Mouse (Mus musculus) limb, embryonic 14.5 days (tissue): ENCODE results near the gene BC030499. TPM values are rescaled to one million over a fixed set of nuclear protein-coding genes. Genes with fewer than 3 reads are reported as not detected.
A peak's percentile ranks its signal among the peaks of the same experiment; 100 is the strongest.

ENCODE experiments used
- ATAC-seq: fragments of 200-750 bp; cut with Nextera tagmentation; 2 replicates; pipeline ENCODE4 v1.8.0; 2017; ENCODE audit warnings: low read depth, moderate number of reproducible peaks, moderate TSS enrichment; ENCODE audit not compliant: low FRiP score
- DNase-seq: peaks from one replicate; pipeline ENCODE4 v3.0.0-alpha.2; 2015; ENCODE audit warnings: low spot score
- H3K27ac ChIP-seq: fragments of 300-500 bp; sonication (generic); replicated peaks from 2 replicates; pipeline ENCODE4 v1.5.1; 2014; ENCODE audit warnings: low read depth, mild to moderate bottlenecking, low read length, moderate library complexity, mixed read lengths
- H3K27me3 ChIP-seq: fragments of 300-500 bp; sonication (generic); 2 replicates; pipeline ENCODE4 v1.6.1; 2014; ENCODE audit warnings: low read length, mixed read lengths; ENCODE audit not compliant: control insufficient read depth, insufficient read depth
- H3K36me3 ChIP-seq: fragments of 300-500 bp; sonication (generic); 2 replicates; pipeline ENCODE4 v1.6.1; 2014; ENCODE audit warnings: mild to moderate bottlenecking, low read length, moderate library complexity, mixed read lengths; ENCODE audit not compliant: control insufficient read depth, insufficient read depth
- H3K4me1 ChIP-seq: fragments of 300-500 bp; sonication (generic); 2 replicates; pipeline ENCODE4 v1.6.1; 2014; ENCODE audit warnings: antibody characterized with exemption, low read length, mixed read lengths; ENCODE audit not compliant: control insufficient read depth, insufficient read depth
- H3K4me2 ChIP-seq: fragments of 300-500 bp; sonication (generic); replicated peaks from 2 replicates; pipeline ENCODE4 v1.6.1; 2014; ENCODE audit warnings: low read depth, mild to moderate bottlenecking, low read length, moderate library complexity; ENCODE audit not compliant: severe bottlenecking
- H3K4me3 ChIP-seq: fragments of 300-500 bp; sonication (generic); replicated peaks from 2 replicates; pipeline ENCODE4 v1.5.1; 2014; ENCODE audit warnings: low read length
- H3K9ac ChIP-seq: fragments of 300-500 bp; sonication (generic); 2 replicates; pipeline ENCODE4 v1.6.1; 2014; ENCODE audit warnings: mild to moderate bottlenecking, low read depth, low read length, moderate library complexity; ENCODE audit not compliant: severe bottlenecking
- H3K9me3 ChIP-seq: fragments of 300-500 bp; sonication (generic); 2 replicates; pipeline ENCODE4 v1.6.1; 2016; ENCODE audit warnings: low read length; ENCODE audit not compliant: control insufficient read depth
- POLR2A ChIP-seq: fragments of 200-500 bp; IDR thresholded peaks from 2 replicates; pipeline ENCODE4 v1.8.0; 2012; ENCODE audit warnings: inconsistent platforms, mild to moderate bottlenecking, moderate library complexity, borderline replicate concordance; ENCODE audit not compliant: insufficient read depth, insufficient read length; ENCODE audit errors: extremely low read depth
- WGBS: fragments of 180-500 bp; shearing (Covaris S2); extraction: QIAGEN DNeasy Blood & Tissue Kit; methylation state at CpG from one replicate; pipeline ENCODE4 v1.1.7; 2014; 5-methylcytosine and 5-hydroxymethylcytosine counted together
- polyA plus RNA-seq, 2 experiments: library from polyadenylated mRNA; depleted of rRNA in 1 of 2; stranded (reverse) in 1 of 2; unstranded in 1 of 2; fragments of >200 nt; fragmentation: Nextera tagmentation in 1 of 2; extraction: Ambion mirVana in 1 of 2; gene quantifications; 2 replicates each; pipeline versions ENCODE4 v1.2.1 to v1.2.3; 2012 to 2014

BC030499 gene
- polyA plus RNA-seq (2012; rRNA removed) (0.40 and 0.58 TPM in 2 replicates), polyA plus RNA-seq (2014; fragmentation: Nextera tagmentation; extraction: Ambion mirVana) (0.21 and 0.23 TPM in 2 replicates)

DNA sequence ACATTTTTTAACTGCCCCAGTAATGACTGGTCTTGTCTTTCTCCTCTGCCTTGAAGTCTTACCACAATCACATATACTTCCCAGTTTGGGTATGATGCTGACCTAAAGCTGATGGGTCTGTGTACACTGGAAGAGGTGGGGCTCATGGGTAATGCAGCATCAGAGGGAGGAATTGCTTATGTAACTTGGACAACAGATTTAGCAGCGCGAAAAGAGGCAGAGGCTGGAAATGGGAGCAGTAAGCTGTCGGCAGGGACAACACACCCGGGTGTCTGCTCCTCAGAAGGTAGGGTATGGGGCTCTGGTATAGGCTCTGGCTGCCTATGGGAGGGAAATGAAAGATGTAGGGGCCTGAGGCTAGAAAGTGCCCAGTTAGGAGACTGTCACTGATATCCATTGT, at the start of gene BC030499:
Gene BC030499, plus strand, starts transcription at position 188 of the 400 bp plus-strand sequence.
- 92% methylated on average over 4 of the region's 4 CpGs for WGBS
- no peaks in the 10 kb centered on the region for H3K4me1 ChIP-seq
- no peaks in the 10 kb centered on the region for H3K27me3 ChIP-seq
- no peaks in the 10 kb centered on the region for H3K9me3 ChIP-seq
- H3K36me3 ChIP-seq, result peaks cover 62% of the 10 kb centered on the region
- H3K4me2 ChIP-seq, result no peak within 1 kb of the TSS
- no peak within 1 kb of the TSS for H3K27ac ChIP-seq
- ATAC-seq, result no peak
- no peak within 1 kb of the TSS for H3K4me3 ChIP-seq
- no peak for DNase-seq
- TF ChIP-seq POLR2A, result no peak
- H3K9ac ChIP-seq, result no peak within 1 kb of the TSS

DNA sequence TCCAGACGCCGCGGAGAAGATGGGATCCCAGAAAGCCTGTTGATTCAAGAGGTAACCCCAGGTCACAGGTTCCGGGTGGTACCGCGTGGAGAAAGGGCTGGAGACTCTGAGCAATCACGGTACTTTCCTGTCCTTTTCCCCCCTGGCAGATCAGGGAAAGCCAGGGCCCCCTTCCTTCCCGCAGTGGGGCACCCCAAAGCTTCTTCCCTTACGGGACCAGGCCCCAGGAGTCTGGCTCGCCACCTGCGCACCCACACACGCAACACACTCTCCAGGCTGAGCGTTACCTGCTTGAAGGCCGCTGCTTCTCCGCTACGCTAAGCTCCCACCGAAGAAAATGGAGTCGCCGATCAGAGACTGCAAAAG, 45.4 kb upstream of the BC030499 start:
- peak overlapping the region; percentile 73 for H3K4me2 ChIP-seq
- no peaks in the 10 kb centered on the region for H3K9me3 ChIP-seq
- H3K27ac ChIP-seq, result peak overlapping the region; percentile 79
- DNase-seq, result no peak
- peaks cover 10% of the 10 kb centered on the region for H3K36me3 ChIP-seq
- H3K4me3 ChIP-seq, result peak overlapping the region; percentile 79
- TF ChIP-seq POLR2A, result no peak
- H3K4me1 ChIP-seq, result peaks cover 20% of the 10 kb centered on the region
- under 1% methylated on average over 19 of the region's 19 CpGs for WGBS
- ATAC-seq, result no peak
- peak overlapping the region; percentile 85 for H3K9ac ChIP-seq
- no peaks in the 10 kb centered on the region for H3K27me3 ChIP-seq

DNA sequence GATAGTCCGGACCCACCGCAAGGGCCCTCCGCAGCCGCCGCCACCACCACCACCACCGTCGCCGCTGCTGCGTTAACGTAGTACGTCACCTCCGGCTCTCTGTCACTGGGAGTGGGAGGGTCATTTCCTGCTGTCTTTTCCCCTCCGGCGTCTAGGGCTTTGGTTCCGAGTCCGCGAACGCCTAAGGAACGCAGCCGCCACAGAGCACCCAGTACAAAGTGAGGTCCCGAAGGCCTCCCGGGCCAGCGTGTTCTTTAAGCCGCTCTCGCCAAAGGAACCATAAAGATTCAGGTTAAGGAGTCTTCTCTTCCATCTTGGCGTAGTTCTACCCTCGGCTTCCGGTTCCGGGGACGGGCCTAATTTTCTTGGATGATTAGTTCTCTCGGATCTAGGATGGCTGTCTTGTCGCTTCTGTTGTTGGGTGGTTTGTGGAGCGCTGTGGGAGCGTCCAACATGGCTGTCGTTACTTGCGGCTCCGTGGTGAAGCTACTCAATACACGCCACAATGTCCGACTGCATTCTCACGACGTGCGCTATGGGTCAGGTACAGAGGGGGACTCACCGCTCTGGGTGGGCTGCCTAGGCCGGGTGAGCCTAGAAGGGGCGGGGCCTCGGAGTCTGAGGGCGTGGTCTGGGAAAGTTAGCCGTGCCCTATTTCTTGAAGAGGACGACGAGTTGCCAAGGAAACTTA, 44.9 kb upstream of the BC030499 start, which contains the start of the genes Sdf2 and Supt6:
Gene Sdf2, plus strand, starts transcription at position 120 of the 691 bp plus-strand sequence.
Gene Supt6, minus strand, starts transcription at position 361 of the 691 bp plus-strand sequence.
- DNase-seq (peak; percentile 88), ATAC-seq (peak; percentile 91)
- peak within 1 kb of the TSS; percentile 79 for H3K27ac ChIP-seq

DNA sequence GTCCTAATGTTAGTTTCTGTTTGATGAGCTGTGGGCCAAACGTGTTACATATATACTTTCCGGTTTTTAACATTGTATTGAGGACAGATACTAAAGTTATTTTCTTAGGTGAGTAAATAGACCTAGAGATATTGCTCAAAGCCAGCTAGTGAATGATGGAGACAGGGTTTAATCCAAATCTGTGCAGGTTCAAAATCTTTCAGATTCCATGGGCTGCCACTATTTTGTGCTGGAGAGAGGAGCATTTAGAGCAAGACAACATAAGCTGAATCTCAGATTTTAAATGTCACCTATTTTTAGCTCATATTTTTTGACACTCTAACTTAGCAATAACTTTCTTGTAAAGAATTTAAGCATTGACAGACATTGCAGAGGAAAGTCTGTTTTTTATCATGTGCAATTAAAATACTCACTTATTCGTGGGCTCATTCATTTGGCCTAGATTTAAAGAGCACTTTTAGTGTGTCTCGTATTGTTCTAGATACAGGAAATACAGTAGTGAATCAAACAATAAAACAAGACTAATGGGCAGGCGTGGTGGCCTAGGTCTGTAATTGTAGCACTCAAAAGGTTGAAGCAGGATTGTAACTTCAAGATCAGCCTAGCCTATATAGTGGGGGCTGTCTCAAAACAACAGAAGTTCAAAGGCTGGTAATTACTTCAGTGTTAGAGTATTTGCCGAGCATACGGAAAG, 44.2 kb upstream of the BC030499 start:
- ATAC-seq, result no peak
- TF ChIP-seq POLR2A, result no peak
- H3K9me3 ChIP-seq, result no peaks in the 10 kb centered on the region

More for the DNA sequence above, 44.9 kb upstream of the BC030499 start, which contains the start of the genes Sdf2 and Supt6:
- H3K9ac ChIP-seq, result peak within 1 kb of the TSS; percentile 85
- peak within 1 kb of the TSS; percentile 73 for H3K4me2 ChIP-seq
- TF ChIP-seq POLR2A, result peak; percentile 64; the same call in 1 of the 2 replicates
- H3K4me3 ChIP-seq, result peak within 1 kb of the TSS; percentile 79
- H3K27me3 ChIP-seq, result no peaks in the 10 kb centered on the region
- H3K36me3 ChIP-seq, result peaks cover 9% of the 10 kb centered on the region
- H3K4me1 ChIP-seq, result peaks cover 20% of the 10 kb centered on the region
- under 1% methylated on average over 50 of the region's 50 CpGs for WGBS
- H3K9me3 ChIP-seq, result no peaks in the 10 kb centered on the region

DNA sequence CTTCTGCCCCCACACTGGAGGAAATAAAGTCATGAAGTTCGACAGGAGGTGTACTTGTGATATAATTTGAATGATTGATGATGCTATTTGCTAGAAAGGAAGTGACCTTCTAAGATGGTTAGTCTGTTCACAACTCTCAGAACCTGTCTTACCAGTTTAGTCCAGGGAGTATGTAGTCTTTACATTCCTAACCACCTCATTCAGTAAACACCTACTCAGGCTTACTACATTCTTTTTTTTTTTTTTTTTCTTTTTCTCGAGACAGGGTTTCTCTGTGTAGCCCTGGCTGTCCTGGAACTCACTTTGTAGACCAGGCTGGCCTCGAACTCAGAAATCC, 43.7 kb upstream of the BC030499 start:
- no peak for ATAC-seq
- H3K9me3 ChIP-seq, result no peaks in the 10 kb centered on the region
- H3K4me3 ChIP-seq, result peak overlapping the region; percentile 79
- TF ChIP-seq POLR2A, result no peak
- no peak for DNase-seq
- no peak overlapping the region for H3K9ac ChIP-seq
- peaks cover 18% of the 10 kb centered on the region for H3K36me3 ChIP-seq
- H3K4me2 ChIP-seq, result peak overlapping the region; percentile 40
- 47% methylated on average over 3 of the region's 3 CpGs for WGBS
- no peak overlapping the region for H3K27ac ChIP-seq
- H3K27me3 ChIP-seq, result no peaks in the 10 kb centered on the region
- peaks cover 20% of the 10 kb centered on the region for H3K4me1 ChIP-seq

More for the DNA sequence above, 44.2 kb upstream of the BC030499 start:
- Histone ChIP-seq H3K4me3 (peak overlapping the region; percentile 79), H3K9ac (peak overlapping the region; percentile 85), H3K27ac (no peak overlapping the region; the same call in 1 of the 2 replicates), H3K36me3 (peaks cover 13% of the 10 kb centered on the region), H3K4me2 (peak overlapping the region; percentile 40), H3K4me1 (peaks cover 20% of the 10 kb centered on the region), H3K27me3 (no peaks in the 10 kb centered on the region)
- DNase-seq, result no peak
- 34% methylated on average over 7 of the region's 7 CpGs for WGBS
